Mouse (Mus musculus): ENCODE results near the gene Prr30. TPM values are rescaled to one million over a fixed set of nuclear protein-coding genes. Genes with fewer than 3 reads are reported as not detected.

Prr30 gene
- total and polyA plus RNA-seq, 3 experiments: not detected

GRCm38 (mm10) chr14:101172258-101172657 is 27.9 kb downstream of the Prr30 start:
- no peak for ATAC-seq (ENCODE audit: extremely low read depth, insufficient number of reproducible peaks, low FRiP score, poor library complexity, severe bottlenecking)
- Histone ChIP-seq H3K9me3 (replicated peaks) (peaks cover 17% of the 10 kb centered on the region), H3K4me1 (ENCODE audit: insufficient read depth, low read depth, low read length) (no peaks in the 10 kb centered on the region), H3K27me3 (ENCODE audit: insufficient read depth, low read length) (no peaks in the 10 kb centered on the region), H3K4me3 (ENCODE audit: low read depth, low read length) (no peak overlapping the region), H3K36me3 (replicated peaks) (no peaks in the 10 kb centered on the region)
- DNase-seq (ENCODE audit: low spot score): no peak
- TF ChIP-seq TAL1 (conservative IDR thresholded peaks at IDR 0.05; ENCODE audit: low read depth, low read length) (no peak), GATA2 (IDR thresholded peaks at IDR 0.05; ENCODE audit: borderline replicate concordance, low read depth, low read length) (no peak), CTCF (IDR thresholded peaks at IDR 0.05; ENCODE audit: low read depth, low read length) (no peak), POLR2AphosphoS5 (IDR thresholded peaks at IDR 0.05; ENCODE audit: insufficient replicate concordance, low read depth, low read length) (no peak), GATA1 (IDR thresholded peaks at IDR 0.05; ENCODE audit: borderline replicate concordance, low read length) (no peak)
